ENCODE assay signal across 7 mouse cellular contexts in genomic region chr13:104229181-104229580, GRCm38 (mm10). TPM values are rescaled to one million over a fixed set of nuclear protein-coding genes. Genes with fewer than 3 reads are reported as not detected.
DNase-seq lines count a peak whose midpoint lies in the region; ATAC-seq lines count a peak whose summit lies in the region.

No protein-coding gene starts in this region.

- peak overlapping the region; percentile 86 for H3K9ac ChIP-seq in limb, embryonic 13.5 days
- H3K9ac ChIP-seq in stomach, embryonic 14.5 days (replicated peaks; ENCODE audit: low read depth, low read length): peak overlapping the region; percentile 47

- no peaks in the 10 kb centered on the region for H3K27me3 ChIP-seq in erythroblast, embryonic 14.5 days (ENCODE audit: control insufficient read depth)
- no peaks in the 10 kb centered on the region for H3K27me3 ChIP-seq in limb, embryonic 13.5 days
- no peaks in the 10 kb centered on the region for H3K27me3 ChIP-seq in stomach, embryonic 14.5 days (ENCODE audit: control insufficient read depth, insufficient read depth, low read length)

- 9% methylated on average over 15 of the region's 15 CpGs for WGBS in limb, embryonic 13.5 days
- WGBS in stomach, embryonic 14.5 days: 4% methylated on average over 15 of the region's 15 CpGs

- H3K4me2 ChIP-seq in limb, embryonic 13.5 days (replicated peaks): peak overlapping the region; percentile 64
- peak overlapping the region; percentile 36 for H3K4me2 ChIP-seq in stomach, embryonic 14.5 days (replicated peaks; ENCODE audit: low read depth, low read length)

- H3K9me3 ChIP-seq in erythroblast, embryonic 14.5 days (ENCODE audit: control insufficient read depth, low read length): no peaks in the 10 kb centered on the region
- H3K9me3 ChIP-seq in limb, embryonic 13.5 days: no peaks in the 10 kb centered on the region
- no peaks in the 10 kb centered on the region for H3K9me3 ChIP-seq in stomach, embryonic 14.5 days (ENCODE audit: control insufficient read depth, low read depth, low read length)

- H3K4me1 ChIP-seq in erythroblast, embryonic 14.5 days (ENCODE audit: control insufficient read depth): peaks cover 29% of the 10 kb centered on the region
- H3K4me1 ChIP-seq in limb, embryonic 13.5 days: peaks cover 17% of the 10 kb centered on the region
- H3K4me1 ChIP-seq in stomach, embryonic 14.5 days (ENCODE audit: control insufficient read depth, insufficient read depth, low read length): 0 out of 2 replicates have a peak, but pooled peaks cover 4% of the 10 kb centered on the region

- H3K27ac ChIP-seq in limb, embryonic 13.5 days: no peak overlapping the region
- 0 out of 2 replicates have a peak overlapping the region, but pooled peaks have one; percentile 13 for H3K27ac ChIP-seq in stomach, embryonic 14.5 days (ENCODE audit: low read length)

- ATAC-seq in limb, embryonic 13.5 days (ENCODE audit: low FRiP score, low read depth): 0 out of 2 replicates have a peak, but pooled peaks have one; percentile 33
- no peak for ATAC-seq in stomach, embryonic 14.5 days (ENCODE audit: insufficient number of reproducible peaks, insufficient read depth, low FRiP score, low read depth)

- peak overlapping the region; percentile 96 for H3K4me3 ChIP-seq in erythroblast, embryonic 14.5 days (replicated peaks)
- peak overlapping the region; percentile 74 for H3K4me3 ChIP-seq in limb, embryonic 13.5 days
- peak overlapping the region; percentile 70 for H3K4me3 ChIP-seq in stomach, embryonic 14.5 days (ENCODE audit: low read depth, low read length)

- peaks cover 58% of the 10 kb centered on the region for H3K36me3 ChIP-seq in erythroblast, embryonic 14.5 days (ENCODE audit: control insufficient read depth)
- peaks cover 9% of the 10 kb centered on the region for H3K36me3 ChIP-seq in limb, embryonic 13.5 days
- H3K36me3 ChIP-seq in stomach, embryonic 14.5 days (ENCODE audit: control insufficient read depth, insufficient read depth, low read length): peaks cover 4% of the 10 kb centered on the region; the same call in 1 of the 2 replicates

- DNase-seq in retina, embryonic 14.5 days (ENCODE audit: low spot score): peak; percentile 55
- DNase-seq in retina, postnatal 1 day: no peak
- DNase-seq in cerebellum, adult 11-12 months: no peak
- no peak for DNase-seq in left cerebral cortex, adult 8-10 months (ENCODE audit: low spot score in 2 of 2)

RNA-seq across cellular contexts. Expression of gene Ppwd1, which starts 0.5 kb away (rescaled TPM):
- 0.61 and 0.92 TPM in 2 replicates for polyA plus RNA-seq in erythroblast, embryonic 14.5 days (2012)
- 16.2 and 17.4 TPM in 2 replicates for polyA plus RNA-seq in limb, embryonic 13.5 days (2015; fragmentation: Nextera tagmentation; extraction: Ambion mirVana)
- polyA plus RNA-seq in stomach, embryonic 14.5 days (2014; fragmentation: Nextera tagmentation; extraction: Ambion mirVana): 15.1 and 16.0 TPM in 2 replicates
- 10 to 100 TPM; 10.8 to 11.6 (median 11.4) TPM for total RNA-seq in left cerebral cortex, adult 8-10 months (2022)

RNA-seq across cellular contexts. Expression of gene Cenpk, which starts 0.8 kb away (rescaled TPM):
- polyA plus RNA-seq in erythroblast, embryonic 14.5 days (2012): 0.10 and 0.29 TPM in 2 replicates
- polyA plus RNA-seq in limb, embryonic 13.5 days (2015; fragmentation: Nextera tagmentation; extraction: Ambion mirVana): 78.1 and 86.2 TPM in 2 replicates
- 61.1 and 69.2 TPM in 2 replicates for polyA plus RNA-seq in stomach, embryonic 14.5 days (2014; fragmentation: Nextera tagmentation; extraction: Ambion mirVana)
- 1 to 10 TPM in 2 of 4 experiments, under 1 TPM in 2; 0.81 to 2.5 (median 1.2) TPM for total RNA-seq in left cerebral cortex, adult 8-10 months (2022)

RNA-seq across cellular contexts. Expression of gene Trim23, which starts 50.6 kb away (rescaled TPM):
- 0.12 and 0.13 TPM in 2 replicates for polyA plus RNA-seq in erythroblast, embryonic 14.5 days (2012)
- 22.8 and 24.1 TPM in 2 replicates for polyA plus RNA-seq in limb, embryonic 13.5 days (2015; fragmentation: Nextera tagmentation; extraction: Ambion mirVana)
- polyA plus RNA-seq in stomach, embryonic 14.5 days (2014; fragmentation: Nextera tagmentation; extraction: Ambion mirVana): 18.9 and 19.3 TPM in 2 replicates
- total RNA-seq in left cerebral cortex, adult 8-10 months (2022): 10 to 100 TPM; 55.3 to 65.0 (median 60.9) TPM

RNA-seq across cellular contexts. Expression of gene Trappc13, which starts 50.9 kb away (rescaled TPM):
- polyA plus RNA-seq in erythroblast, embryonic 14.5 days (2012): 0.02 and 0.06 TPM in 2 replicates
- 60.0 and 60.9 TPM in 2 replicates for polyA plus RNA-seq in limb, embryonic 13.5 days (2015; fragmentation: Nextera tagmentation; extraction: Ambion mirVana)
- polyA plus RNA-seq in stomach, embryonic 14.5 days (2014; fragmentation: Nextera tagmentation; extraction: Ambion mirVana): 65.4 and 66.2 TPM in 2 replicates
- 10 to 100 TPM; 48.5 to 55.8 (median 52.1) TPM for total RNA-seq in left cerebral cortex, adult 8-10 months (2022)

RNA-seq across cellular contexts. Expression of gene Adamts6, which starts 58.5 kb away (rescaled TPM):
- not detected in 2 replicates for polyA plus RNA-seq in erythroblast, embryonic 14.5 days (2012)
- 4.6 and 5.8 TPM in 2 replicates for polyA plus RNA-seq in limb, embryonic 13.5 days (2015; fragmentation: Nextera tagmentation; extraction: Ambion mirVana)
- polyA plus RNA-seq in stomach, embryonic 14.5 days (2014; fragmentation: Nextera tagmentation; extraction: Ambion mirVana): 5.0 and 6.4 TPM in 2 replicates
- 1 to 10 TPM; 4.7 to 6.2 (median 5.8) TPM for total RNA-seq in left cerebral cortex, adult 8-10 months (2022)

Comparison
In these comparisons a context has a peak if more than half of its experiments do, and no peak if none do; other contexts are left out.
1. RNA of gene Cenpk, which starts 0.8 kb away (polyA plus RNA-seq): 78.1 to 86.2 TPM in limb, embryonic 13.5 days and 61.1 to 69.2 TPM in stomach, embryonic 14.5 days; 0.10 to 0.29 TPM in erythroblast, embryonic 14.5 days; every median in the first group is over 10 times any median in the second.
2. RNA of gene Trim23, which starts 50.6 kb away (polyA plus RNA-seq): 22.8 to 24.1 TPM in limb, embryonic 13.5 days and 18.9 to 19.3 TPM in stomach, embryonic 14.5 days; 0.12 to 0.13 TPM in erythroblast, embryonic 14.5 days; every median in the first group is over 10 times any median in the second.
3. Peak in every context shown above with its lines, with median percentiles within 50 percentile points of each other: H3K4me3 ChIP-seq.